Mouse (Mus musculus) embryonic facial prominence, embryonic 11.5 days (tissue): ENCODE measurements around the gene Blm. TPM values are rescaled to one million over a fixed set of nuclear protein-coding genes. Genes with fewer than 3 reads are reported as not detected.

Experiments
- ATAC-seq: fragments of 200-750 bp; cut with Nextera tagmentation; replicated peaks from 2 replicates; pipeline ENCODE4 v1.8.0; 2017; ENCODE audit warnings: low read depth; ENCODE audit not compliant: insufficient number of reproducible peaks, low FRiP score, low TSS enrichment
- DNase-seq: peaks from one replicate; pipeline ENCODE4 v3.0.0-alpha.2; 2015; ENCODE audit warnings: low spot score
- H3K27ac ChIP-seq: fragments of 300-500 bp; sonication (generic); replicated peaks from 2 replicates; pipeline ENCODE4 v1.5.1; 2014; ENCODE audit warnings: mild to moderate bottlenecking, low read depth, low read length, control low read depth
- H3K27me3 ChIP-seq: fragments of 300-500 bp; sonication (generic); 2 replicates; pipeline ENCODE4 v1.6.1; 2014; ENCODE audit warnings: mild to moderate bottlenecking, low read length, moderate library complexity, mixed read lengths; ENCODE audit not compliant: control insufficient read depth, insufficient read depth
- H3K36me3 ChIP-seq: fragments of 300-500 bp; sonication (generic); replicated peaks from 2 replicates; pipeline ENCODE4 v1.6.1; 2014; ENCODE audit warnings: low read depth, mild to moderate bottlenecking, low read length, moderate library complexity, mixed read lengths; ENCODE audit not compliant: control insufficient read depth, insufficient read depth
- H3K4me1 ChIP-seq: fragments of 300-500 bp; sonication (generic); 2 replicates; pipeline ENCODE4 v1.6.1; 2014; ENCODE audit warnings: low read length, mixed read lengths; ENCODE audit not compliant: control insufficient read depth, insufficient read depth
- H3K4me2 ChIP-seq: fragments of 300-500 bp; sonication (generic); 2 replicates; pipeline ENCODE4 v1.6.1; 2014; ENCODE audit warnings: low read depth, mild to moderate bottlenecking, control low read depth, low read length, moderate library complexity
- H3K4me3 ChIP-seq: fragments of 300-500 bp; sonication (generic); 2 replicates; pipeline ENCODE4 v1.5.1; 2014; ENCODE audit warnings: low read depth, low read length, control low read depth
- H3K9ac ChIP-seq: fragments of 300-500 bp; sonication (generic); replicated peaks from 2 replicates; pipeline ENCODE4 v1.6.1; 2014; ENCODE audit warnings: mild to moderate bottlenecking, control low read depth, low read length
- H3K9me3 ChIP-seq: fragments of 300-500 bp; sonication (generic); replicated peaks from 2 replicates; pipeline ENCODE4 v1.6.1; 2016; ENCODE audit warnings: mild to moderate bottlenecking, low read length, inconsistent platforms, mixed read lengths; ENCODE audit not compliant: control insufficient read depth
- WGBS: fragments of 180-500 bp; shearing (Covaris S2); extraction: QIAGEN DNeasy Blood & Tissue Kit; methylation state at CpG from one replicate; pipeline ENCODE4 v1.1.7; 2014; 5-methylcytosine and 5-hydroxymethylcytosine counted together
- polyA plus RNA-seq: library from polyadenylated mRNA; unstranded; fragments of >200 nt; fragmentation: Nextera tagmentation; extraction: Ambion mirVana; gene quantifications from 2 replicates; pipeline ENCODE4 v1.2.1, GENCODE M21; 2014

Gene Blm
- polyA plus RNA-seq, 1 experiment from 2014 or later = 45.9 TPM

- no peak for DNase-seq
- no peaks in the 10 kb centered on the region for H3K36me3 ChIP-seq
These were observed 61.1 kb downstream of the Blm start for GRCm38 (mm10) chr7:80473837-80474236.

GRCm38 (mm10) chr7:80468851-80469250 lies 66.1 kb downstream of the Blm start:
- ATAC-seq (no peak), DNase-seq (no peak)
- H3K36me3 ChIP-seq = no peaks in the 10 kb centered on the region
- no peak overlapping the region for H3K4me3 ChIP-seq
- no peaks in the 10 kb centered on the region for H3K27me3 ChIP-seq
- WGBS = 98% methylated on average over 2 of the region's 2 CpGs
- no peak overlapping the region for H3K4me2 ChIP-seq
- no peak overlapping the region for H3K27ac ChIP-seq
- no peak overlapping the region for H3K9ac ChIP-seq
- H3K9me3 ChIP-seq = no peaks in the 10 kb centered on the region
- H3K4me1 ChIP-seq = no peaks in the 10 kb centered on the region

More at GRCm38 (mm10) chr7:80473837-80474236, 61.1 kb downstream of the Blm start:
- H3K4me1 ChIP-seq = no peaks in the 10 kb centered on the region
- WGBS = 98% methylated on average over 7 of the region's 7 CpGs
- no peak for ATAC-seq
- H3K9me3 ChIP-seq = no peaks in the 10 kb centered on the region
- H3K4me2 ChIP-seq = no peak overlapping the region
- no peak overlapping the region for H3K27ac ChIP-seq
- H3K4me3 ChIP-seq = no peak overlapping the region
- H3K27me3 ChIP-seq = no peaks in the 10 kb centered on the region
- H3K9ac ChIP-seq = no peak overlapping the region

DNA sequence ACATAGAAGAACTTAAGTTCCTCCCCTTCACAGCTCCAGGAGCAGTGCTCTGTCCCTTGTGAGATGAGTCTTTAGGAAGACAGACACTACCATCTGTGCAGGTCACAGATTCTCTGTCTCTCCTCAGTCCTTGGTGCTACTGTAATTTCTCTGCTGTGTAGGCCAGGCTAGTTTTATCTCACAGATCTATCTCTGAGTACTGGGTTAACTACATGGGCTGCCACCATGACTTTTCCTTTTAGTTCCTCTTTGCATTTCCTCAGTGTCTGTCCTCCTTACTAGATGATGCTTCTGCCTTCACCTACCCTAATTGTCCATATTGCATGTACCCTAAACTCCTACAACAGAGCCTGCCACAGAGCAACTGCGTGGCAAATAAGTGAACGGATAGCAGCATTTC lies 67.6 kb downstream of the Blm start:
- Histone ChIP-seq H3K27ac (no peak overlapping the region), H3K4me2 (no peak overlapping the region), H3K27me3 (no peaks in the 10 kb centered on the region), H3K36me3 (no peaks in the 10 kb centered on the region; the same call in 1 of the 2 replicates), H3K4me3 (no peak overlapping the region), H3K9me3 (no peaks in the 10 kb centered on the region), H3K9ac (no peak overlapping the region), H3K4me1 (no peaks in the 10 kb centered on the region)
- ATAC-seq = no peak
- 96% methylated on average over 2 of the region's 2 CpGs for WGBS
- DNase-seq = no peak

- WGBS = 84% methylated on average over 5 of the region's 5 CpGs
- no peak for ATAC-seq
- Histone ChIP-seq H3K9ac (no peak overlapping the region), H3K4me3 (no peak overlapping the region), H3K9me3 (no peaks in the 10 kb centered on the region), H3K4me1 (no peaks in the 10 kb centered on the region), H3K36me3 (peaks cover 3% of the 10 kb centered on the region), H3K4me2 (no peak overlapping the region), H3K27ac (no peak overlapping the region), H3K27me3 (no peaks in the 10 kb centered on the region)
- no peak for DNase-seq
These were observed 70.1 kb downstream of the Blm start for GRCm38 (mm10) chr7:80464831-80465230.

DNA sequence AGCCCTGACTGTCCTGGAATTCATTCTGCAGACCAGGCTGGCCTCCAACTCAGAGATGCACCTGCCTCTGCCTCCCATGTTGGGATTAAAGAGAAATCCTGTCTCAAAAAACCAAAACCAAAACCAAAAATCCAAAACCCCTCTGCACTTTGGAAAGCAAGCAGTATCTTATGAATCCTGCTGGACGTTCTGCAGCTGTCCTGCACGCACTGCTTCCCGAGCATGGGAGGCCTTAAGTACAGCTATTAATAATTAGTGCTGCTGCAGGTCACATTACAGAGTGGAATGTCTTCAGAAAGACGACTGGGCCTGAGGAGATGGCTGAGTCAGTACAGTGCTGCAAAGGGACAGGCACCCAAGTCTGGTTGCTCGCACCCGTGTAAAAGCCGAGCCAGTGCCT lies 73.0 kb downstream of the Blm start:
- DNase-seq = no peak
- Histone ChIP-seq H3K36me3 (peaks cover 3% of the 10 kb centered on the region), H3K9ac (no peak overlapping the region), H3K4me3 (no peak overlapping the region), H3K27ac (no peak overlapping the region), H3K27me3 (no peaks in the 10 kb centered on the region), H3K4me2 (no peak overlapping the region), H3K9me3 (no peaks in the 10 kb centered on the region), H3K4me1 (no peaks in the 10 kb centered on the region)
- WGBS = 82% methylated on average over 7 of the region's 7 CpGs
- ATAC-seq = no peak

DNA sequence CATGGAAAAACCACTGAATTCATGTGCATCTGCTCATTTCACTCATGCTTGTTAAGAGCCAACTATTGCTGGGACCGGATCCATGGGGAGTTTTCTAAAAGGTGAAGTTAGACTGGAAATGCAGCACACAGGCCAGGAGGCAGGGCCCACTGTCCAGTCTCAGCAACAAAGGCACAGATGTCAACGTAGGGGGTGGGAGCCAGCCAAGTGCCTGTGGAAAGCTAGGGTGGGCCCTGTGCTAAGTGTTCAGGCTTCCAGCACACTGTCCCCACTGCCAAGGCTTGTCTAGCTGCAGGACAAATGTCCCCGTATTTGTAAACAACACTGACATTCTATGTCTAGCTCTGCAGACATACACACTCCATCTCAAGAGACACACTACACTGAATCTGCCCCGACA lies 74.0 kb downstream of the Blm start:
- no peak for DNase-seq
- Histone ChIP-seq H3K27ac (no peak overlapping the region), H3K9ac (no peak overlapping the region), H3K4me3 (no peak overlapping the region), H3K4me1 (no peaks in the 10 kb centered on the region), H3K4me2 (no peak overlapping the region), H3K36me3 (peaks cover 3% of the 10 kb centered on the region), H3K9me3 (no peaks in the 10 kb centered on the region), H3K27me3 (no peaks in the 10 kb centered on the region)
- 92% methylated on average over 4 of the region's 4 CpGs for WGBS
- no peak for ATAC-seq

DNA sequence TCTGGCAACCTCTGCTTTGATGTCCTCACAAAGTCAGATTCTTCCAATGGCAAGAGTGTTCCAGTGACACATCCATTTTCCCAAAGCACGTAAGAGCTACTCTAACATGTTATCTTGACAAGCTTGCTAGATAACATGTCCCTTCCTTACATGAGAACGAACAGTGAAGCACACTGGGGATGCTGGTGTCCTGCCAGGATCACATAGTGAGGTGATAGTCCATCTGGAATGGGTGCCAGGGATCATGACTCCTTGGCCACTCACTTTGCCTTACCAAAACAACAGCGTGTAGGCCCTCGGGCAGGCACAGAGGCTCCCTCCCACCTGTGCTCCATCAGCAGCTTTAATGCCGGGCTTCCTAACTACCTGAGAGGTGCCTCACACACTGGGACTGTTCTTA lies 74.7 kb downstream of the Blm start:
- WGBS = 89% methylated on average over 5 of the region's 5 CpGs
- DNase-seq (no peak), ATAC-seq (no peak)
- H3K4me2 ChIP-seq = no peak overlapping the region
- H3K4me1 ChIP-seq = no peaks in the 10 kb centered on the region
- H3K27ac ChIP-seq = no peak overlapping the region
- no peak overlapping the region for H3K9ac ChIP-seq
- no peaks in the 10 kb centered on the region for H3K9me3 ChIP-seq
- H3K36me3 ChIP-seq = peaks cover 3% of the 10 kb centered on the region
- H3K4me3 ChIP-seq = no peak overlapping the region
- H3K27me3 ChIP-seq = no peaks in the 10 kb centered on the region

- Histone ChIP-seq H3K4me2 (no peak overlapping the region), H3K4me1 (no peaks in the 10 kb centered on the region), H3K9me3 (no peaks in the 10 kb centered on the region), H3K4me3 (no peak overlapping the region), H3K9ac (no peak overlapping the region), H3K36me3 (peaks cover 3% of the 10 kb centered on the region), H3K27ac (no peak overlapping the region), H3K27me3 (no peaks in the 10 kb centered on the region)
- DNase-seq (no peak), ATAC-seq (no peak)
- 92% methylated on average over 3 of the region's 3 CpGs for WGBS
These were observed 77.0 kb downstream of the Blm start for GRCm38 (mm10) chr7:80457831-80458343.
